Mouse (Mus musculus) cerebellum, adult 18-20 months (tissue): ENCODE measurements at regions not wholly inside any gene's neighbourhood (a gene's known extent, or its start where the extent isn't known, plus 50 kb on each side); places are given as distances from the start of the nearest gene placed in this dataset.
"Not testable (repeated sequence)": the region's sequence is repeated elsewhere in the genome, so short reads cannot be mapped to it uniquely, and the experiment has no call there.

Experiments
- DNase-seq, 2 experiments: peaks; one replicate each; pipeline ENCODE4 v3.0.0; 2021

DNA sequence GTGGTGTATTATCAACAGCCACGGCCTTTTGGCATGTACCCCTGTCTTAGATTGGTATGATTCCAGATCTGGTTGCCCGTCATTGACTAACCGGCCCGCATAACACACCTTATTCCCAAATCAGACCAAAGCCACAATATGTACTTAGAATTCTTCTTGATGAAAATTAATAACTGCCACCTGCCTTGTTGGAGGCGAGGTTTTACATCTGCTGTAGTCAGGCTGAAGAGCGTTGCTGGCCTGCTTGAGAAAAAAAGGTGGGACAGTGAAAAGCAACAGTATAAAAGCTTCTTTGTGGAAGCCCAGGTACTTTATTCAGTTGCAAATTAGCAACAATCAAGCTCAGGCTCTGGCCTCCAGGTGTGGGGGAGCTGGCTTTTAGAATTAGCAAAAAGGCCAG lies 223.6 kb upstream of the Car8 start:
- DNase-seq: not testable (repeated sequence)

DNA sequence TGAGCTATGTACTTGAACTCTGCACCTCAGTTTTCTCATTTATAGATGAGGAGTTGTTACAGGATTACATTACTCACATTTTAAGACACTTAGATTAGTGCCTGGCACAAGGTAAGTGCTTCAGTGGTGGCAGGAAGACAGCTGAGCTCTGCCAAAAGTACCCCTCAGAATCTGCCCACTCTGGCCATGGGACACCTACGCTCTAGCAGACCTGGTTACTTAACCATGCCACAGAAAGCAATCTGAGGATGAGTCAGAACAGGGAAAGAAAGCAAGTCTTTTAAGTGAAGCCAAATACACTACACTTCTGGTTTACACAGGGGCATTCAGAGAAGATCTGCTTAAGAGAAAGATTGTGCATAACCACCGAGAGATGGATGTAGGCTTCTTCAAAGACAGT lies 215.5 kb upstream of the Car8 start:
- DNase-seq: no peak

- DNase-seq: peak; percentile 56
These were observed 193.6 kb upstream of the Car8 start for GRCm38 (mm10) chr4:8432393-8432792.

GRCm38 (mm10) chr4:8431032-8431332 lies 192.1 kb upstream of the Car8 start:
- DNase-seq: no peak

DNA sequence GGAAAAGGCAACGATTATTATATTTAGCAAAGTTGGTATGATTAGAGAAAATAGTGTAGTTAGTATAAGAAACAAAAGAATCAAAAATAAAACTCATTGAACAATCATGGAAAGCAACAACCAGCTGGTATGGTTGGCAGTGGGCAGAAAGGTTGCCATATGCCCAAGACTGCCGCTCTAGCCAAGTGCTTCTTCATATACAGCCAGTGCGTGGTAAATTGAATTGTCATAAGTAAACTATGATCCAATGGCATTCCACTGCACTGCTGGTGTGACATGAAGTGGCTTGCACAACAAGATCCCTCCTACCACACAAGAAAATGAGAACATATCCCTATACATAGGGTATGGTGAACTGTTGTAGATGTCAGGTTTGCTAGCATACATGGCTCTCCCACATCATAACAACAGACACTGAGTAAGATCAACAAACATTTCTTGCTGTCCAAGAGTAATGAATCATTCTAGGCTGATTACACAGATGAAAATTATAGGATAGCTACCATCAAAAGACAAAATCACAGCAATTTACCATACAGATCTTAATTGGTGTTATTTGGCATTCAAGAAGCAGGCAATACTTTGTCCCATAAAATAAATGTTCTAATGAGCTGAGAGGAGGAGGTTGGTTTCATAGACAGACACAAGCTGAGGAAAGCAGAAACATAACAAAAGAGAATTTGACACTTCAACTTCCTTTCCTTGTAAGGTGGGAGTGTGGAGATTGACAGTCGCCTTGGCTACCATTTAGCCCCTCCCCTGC lies 191.6 kb upstream of the Car8 start:
- no peak for DNase-seq

GRCm38 (mm10) chr4:8429771-8430170 lies 190.9 kb upstream of the Car8 start:
- no peak for DNase-seq

GRCm38 (mm10) chr4:8428629-8429523 lies 190.0 kb upstream of the Car8 start:
- DNase-seq: no peak

DNA sequence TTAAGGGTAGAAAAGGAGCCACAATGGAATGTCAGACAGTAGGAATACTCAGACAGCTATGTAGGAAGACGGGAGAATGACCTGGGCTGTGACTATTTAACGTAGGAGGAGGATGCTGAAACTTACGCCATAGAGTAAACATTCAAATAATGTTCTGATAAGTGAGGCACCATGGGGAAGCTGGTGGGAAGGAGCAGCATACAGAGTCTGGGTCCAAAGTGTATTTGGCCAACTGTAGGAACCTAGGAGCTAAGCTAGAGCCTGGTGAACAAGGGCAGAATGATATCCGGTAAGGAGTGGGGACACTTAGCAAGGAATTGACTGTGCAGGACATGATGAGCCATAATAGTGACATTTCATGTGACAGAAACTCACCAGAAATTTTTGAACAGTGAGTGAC lies 189.0 kb upstream of the Car8 start:
- DNase-seq: no peak

DNA sequence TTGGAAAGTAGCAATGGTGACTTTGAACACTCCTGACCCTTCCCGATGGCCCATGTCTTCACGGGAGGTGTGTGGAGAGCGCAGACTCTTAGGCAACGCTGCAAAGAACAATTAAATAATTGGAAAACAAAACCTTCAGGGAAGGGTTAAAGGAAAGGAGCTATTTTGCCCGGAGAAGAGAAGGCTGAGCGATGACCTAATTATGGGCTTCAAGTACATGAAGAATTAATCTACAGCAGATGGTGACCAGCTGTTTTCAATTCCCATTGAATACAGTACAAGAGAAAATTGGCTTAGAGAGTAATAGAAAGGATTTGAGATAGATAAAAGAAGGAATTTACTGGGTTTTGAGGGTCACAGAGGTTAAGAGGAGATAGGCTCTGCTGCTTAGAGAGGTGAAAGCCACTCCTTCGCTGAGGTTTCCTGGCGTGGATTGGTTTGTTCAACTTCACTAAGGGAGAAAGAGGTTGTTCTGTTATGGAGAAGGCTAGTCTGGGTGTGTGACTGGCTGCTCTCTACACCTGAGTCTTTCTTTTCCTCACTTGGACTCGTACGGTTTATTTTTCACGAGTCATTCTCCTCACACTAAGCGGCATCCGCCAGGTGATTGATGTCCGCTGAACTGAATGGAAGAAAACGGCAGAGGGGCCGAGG lies 184.7 kb upstream of the Car8 start:
- no peak for DNase-seq

DNA sequence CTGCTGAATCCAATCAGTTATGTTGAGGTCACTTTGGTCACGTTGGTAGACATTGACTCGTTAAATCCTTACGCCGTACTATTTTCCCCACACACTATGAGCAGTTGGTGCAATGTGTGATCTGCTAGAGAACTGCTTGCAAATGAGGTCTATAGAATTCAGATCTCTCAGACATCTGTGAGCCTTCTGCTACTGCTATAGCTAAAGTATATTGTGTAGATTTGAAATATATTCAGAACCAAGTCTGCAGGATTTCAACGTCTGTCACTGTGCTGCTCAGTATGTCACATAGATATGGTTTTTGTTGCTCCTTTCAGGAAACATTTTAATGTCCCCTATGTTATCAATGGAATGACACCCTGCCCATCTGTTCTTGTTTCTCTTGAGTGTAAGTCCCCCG lies 182.4 kb upstream of the Car8 start:
- DNase-seq: no peak

DNA sequence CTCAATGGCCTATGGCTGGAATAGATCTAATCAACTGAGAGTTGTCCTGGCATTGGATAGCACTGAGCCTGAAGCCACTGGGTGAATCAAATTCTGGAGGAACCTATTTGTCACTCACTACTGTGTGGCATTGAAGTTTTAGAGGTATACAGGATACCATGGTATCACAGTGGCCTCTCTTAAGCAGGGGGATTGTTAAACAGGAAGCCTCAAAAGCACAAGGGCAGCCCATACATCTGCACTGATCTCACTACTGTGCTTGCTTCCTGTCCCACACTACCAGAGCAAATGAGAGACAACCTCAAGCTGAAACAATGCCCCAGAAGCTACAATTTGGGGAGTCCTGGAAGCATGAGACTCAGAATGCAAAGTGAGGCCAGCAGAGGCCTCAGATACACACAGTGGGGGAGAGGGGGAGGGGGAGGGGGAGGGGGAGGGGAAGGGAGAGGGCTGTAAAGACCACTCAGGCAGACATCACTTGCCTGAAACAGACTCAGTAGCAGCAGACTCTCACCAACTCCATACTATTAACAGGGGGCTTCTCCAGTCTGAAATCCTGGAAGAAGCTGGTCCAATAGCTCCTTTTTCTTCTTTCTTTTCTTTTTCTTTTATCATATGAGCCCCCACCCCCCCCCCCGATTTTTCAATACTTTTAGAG lies 179.7 kb upstream of the Car8 start:
- no peak for DNase-seq

DNA sequence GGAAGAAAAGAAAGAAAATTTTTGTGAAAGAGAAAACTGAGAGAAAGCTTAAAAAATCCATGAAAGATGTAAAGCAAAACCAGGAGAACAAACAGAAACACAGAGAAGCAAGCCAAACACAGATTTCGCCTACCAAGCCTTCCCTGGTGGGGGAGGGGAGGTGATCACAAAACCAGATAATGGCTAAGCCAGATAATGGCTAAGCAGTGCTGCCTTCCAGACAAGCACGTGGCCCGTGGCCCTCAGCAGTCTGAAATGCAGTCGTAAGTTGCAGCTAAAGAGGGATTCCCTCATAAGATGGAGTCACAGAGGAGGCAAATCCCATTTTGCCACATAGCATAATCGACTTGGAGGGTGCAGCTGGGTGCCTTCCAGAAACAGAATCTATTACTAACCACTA lies 179.0 kb upstream of the Car8 start:
- DNase-seq: no peak

DNA sequence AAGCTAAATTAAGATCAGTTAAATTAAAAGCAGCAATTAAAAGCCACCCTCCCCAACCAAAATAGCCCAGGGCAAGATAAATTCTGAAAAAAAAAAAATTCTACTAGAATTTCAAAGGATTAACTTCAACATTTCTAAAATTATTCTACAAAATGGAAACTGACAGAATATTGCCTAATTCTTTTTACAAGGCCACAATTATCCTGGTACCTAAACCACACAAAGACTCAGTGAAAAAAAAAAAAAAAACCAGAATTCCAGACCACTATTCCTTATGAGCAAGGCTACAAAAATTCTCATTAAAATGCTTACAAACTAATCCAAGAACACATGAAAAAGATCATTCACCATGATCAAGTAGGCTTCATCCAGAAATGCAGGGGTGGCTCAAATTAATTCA lies 174.5 kb upstream of the Car8 start:
- DNase-seq: no peak

- DNase-seq: no peak
These were observed 161.2 kb upstream of the Car8 start for GRCm38 (mm10) chr4:8400069-8400468.

- DNase-seq: no peak
These were observed 160.6 kb upstream of the Car8 start for GRCm38 (mm10) chr4:8399430-8399829.

DNA sequence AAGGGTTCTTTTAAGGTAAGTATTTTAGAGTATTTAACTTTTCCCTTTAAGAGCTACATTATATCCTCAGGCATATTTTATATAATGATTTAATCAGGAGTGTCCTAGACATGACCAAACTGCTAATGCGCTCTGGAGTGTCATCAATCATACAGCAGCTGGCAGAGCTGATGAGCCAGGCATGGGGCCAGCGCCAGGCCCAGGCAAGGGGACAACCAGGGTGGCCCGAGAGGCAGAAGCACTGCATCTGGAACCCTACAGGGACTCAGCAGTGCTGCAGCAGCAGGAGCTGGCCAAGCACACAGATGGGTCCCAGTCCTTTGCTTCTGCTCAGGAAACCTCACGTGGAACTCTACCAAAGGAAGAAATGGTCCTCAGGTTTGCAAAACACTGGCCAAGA lies 160.1 kb upstream of the Car8 start:
- DNase-seq: peak; percentile 22 to 42

- no peak for DNase-seq
These were observed 144.3 kb upstream of the Car8 start for GRCm38 (mm10) chr4:8383162-8383561.

GRCm38 (mm10) chr4:8382125-8382417 lies 143.2 kb upstream of the Car8 start:
- DNase-seq: no peak

GRCm38 (mm10) chr4:8381408-8382124 lies 142.7 kb upstream of the Car8 start:
- no peak for DNase-seq

DNA sequence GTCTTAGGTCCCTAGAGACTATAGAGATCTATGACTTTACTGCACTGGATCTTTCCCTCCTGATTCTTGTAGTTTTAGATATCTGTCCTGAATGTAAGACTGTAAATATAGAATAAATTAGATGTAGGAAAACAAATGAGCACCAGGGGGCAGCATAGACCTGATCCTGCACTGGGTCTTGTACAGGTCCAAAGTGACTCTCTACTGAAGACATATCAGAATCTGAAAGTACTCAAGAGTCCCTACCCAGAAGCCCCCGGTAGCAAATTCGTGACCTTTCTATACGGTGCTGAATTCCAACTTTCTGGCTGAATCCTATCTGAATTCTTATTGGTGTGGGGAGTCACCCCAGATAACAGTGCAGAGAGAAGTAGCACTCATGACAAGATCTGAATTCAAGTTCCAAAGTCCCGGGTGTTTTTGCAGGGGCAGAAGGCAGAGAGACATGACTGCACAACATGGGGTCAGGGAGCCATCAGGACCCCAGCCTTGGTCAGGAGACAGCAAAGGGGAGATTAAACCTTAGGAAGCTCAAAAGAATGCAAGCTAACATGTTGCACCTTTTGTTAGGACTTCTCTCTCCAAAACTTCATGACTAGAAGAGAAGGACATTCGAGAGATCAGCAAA lies 142.0 kb upstream of the Car8 start:
- peak; percentile 59 to 75 for DNase-seq

GRCm38 (mm10) chr4:8374737-8375489 lies 136.1 kb upstream of the Car8 start:
- DNase-seq: no peak

DNA sequence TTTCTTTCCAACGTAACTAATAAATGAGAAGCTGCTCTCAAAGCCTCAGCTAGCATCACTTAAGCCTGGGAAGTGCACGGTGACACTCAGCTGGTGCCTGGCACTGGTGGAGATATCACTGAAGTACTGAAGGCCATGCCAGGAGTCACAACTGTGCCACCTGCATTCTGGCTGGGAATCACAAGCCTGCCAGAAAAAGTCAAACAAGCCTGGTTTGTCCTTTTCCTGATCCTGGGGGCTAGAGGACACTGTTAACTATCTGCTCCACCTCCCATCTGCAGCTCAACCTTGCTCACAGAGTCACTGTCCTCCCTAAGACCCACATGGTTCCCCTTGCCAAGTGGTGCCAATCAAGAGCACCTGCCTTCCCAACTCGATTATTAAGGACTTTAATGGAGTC lies 135.2 kb upstream of the Car8 start:
- DNase-seq: peak in 1 of 2 experiments; percentile 18
